Mouse (Mus musculus) megakaryocyte-erythroid progenitor cell, adult 5-6 weeks (primary cell): ENCODE measurements around the gene Ndufs2. TPM values are rescaled to one million over a fixed set of nuclear protein-coding genes. Genes with fewer than 3 reads are reported as not detected.
A peak's percentile ranks its signal among the peaks of the same experiment; 100 is the strongest.

Experiments
- ATAC-seq: replicated peaks from 2 replicates; pipeline ENCODE4 v1.8.0; 2016; ENCODE audit warnings: mild to moderate bottlenecking, inconsistent platforms; ENCODE audit not compliant: severe bottlenecking, poor library complexity, low FRiP score, low TSS enrichment
- total RNA-seq, 2 experiments: library from RNA; stranded (forward) in 1 of 2; stranded (reverse) in 1 of 2; fragments of 200-1000, 215-1000 nt in 1 of 2; fragments of >200 nt in 1 of 2; fragmentation: Nextera tagmentation in 1 of 2; gene quantifications; 2 replicates each; pipeline ENCODE4 v1.2.3; 2014 to 2017

The Ndufs2 gene
- total RNA-seq (2014; fragmentation: Nextera tagmentation) (273 and 313 TPM in 2 replicates), total RNA-seq (2017) (280 and 331 TPM in 2 replicates)

DNA sequence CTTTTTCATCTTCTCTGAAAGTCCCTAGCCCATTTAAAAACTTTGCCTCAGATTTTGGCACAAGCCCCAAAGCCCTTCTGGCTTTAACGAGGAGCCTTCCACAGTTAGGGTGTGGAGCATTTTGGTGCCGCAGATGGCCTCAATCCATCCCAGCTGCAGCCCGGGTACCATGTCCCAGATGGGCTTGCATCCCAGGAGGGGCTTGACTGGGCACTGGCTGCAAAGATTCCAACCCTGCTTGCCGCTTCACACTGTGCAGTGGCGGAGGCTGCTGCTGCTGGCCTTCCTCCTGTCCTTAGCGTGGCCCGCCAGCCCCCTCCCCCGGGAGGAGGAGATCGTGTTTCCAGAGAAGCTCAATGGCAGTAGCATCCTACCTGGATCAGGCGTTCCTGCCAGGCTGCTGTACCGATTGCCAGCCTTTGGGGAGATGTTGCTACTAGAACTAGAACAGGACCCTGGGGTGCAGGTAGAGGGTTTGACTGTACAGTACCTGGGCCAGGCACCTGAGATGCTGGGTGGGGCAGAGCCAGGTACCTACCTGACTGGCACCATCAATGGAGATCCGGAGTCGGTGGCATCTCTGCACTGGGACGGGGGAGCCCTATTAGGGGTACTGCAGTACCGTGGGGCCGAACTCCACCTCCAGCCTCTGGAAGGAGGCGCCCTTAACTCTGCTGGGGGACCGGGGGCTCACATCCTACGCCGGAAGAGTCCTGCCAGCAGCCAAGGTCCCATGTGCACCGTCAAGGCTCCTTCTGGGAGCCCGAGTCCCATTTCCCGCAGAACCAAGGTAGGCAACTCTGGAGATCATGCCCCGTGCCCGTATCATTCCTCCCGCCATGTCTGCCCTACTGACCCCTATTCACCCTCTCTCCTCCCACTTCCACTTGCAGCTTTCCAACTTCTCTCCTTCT lies at the start of gene Ndufs2:
Ndufs2 (minus strand) TSS at position 709 of the 914 bp plus-strand sequence.
- ATAC-seq, result no peak

DNA sequence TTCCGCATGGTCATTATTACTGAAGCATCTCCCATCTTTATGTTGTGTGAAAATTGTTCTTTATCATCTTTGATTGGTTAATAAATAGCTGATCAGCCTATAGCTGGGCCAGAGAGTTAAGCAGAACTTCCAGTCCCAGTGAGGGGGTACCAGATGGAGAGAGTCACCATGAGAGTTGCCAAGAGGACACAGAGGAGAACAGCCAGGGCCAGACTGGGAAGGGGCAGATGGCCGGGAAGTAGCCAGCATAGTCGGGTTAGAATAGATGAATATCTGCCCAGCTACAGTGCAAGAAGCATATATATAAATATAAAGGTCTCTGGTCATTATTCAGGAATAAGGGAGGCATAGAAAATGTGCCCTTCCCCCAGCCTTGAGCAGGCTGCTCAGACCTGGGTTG lies 47.0 kb upstream of the Ndufs2 start:
- no peak for ATAC-seq

DNA sequence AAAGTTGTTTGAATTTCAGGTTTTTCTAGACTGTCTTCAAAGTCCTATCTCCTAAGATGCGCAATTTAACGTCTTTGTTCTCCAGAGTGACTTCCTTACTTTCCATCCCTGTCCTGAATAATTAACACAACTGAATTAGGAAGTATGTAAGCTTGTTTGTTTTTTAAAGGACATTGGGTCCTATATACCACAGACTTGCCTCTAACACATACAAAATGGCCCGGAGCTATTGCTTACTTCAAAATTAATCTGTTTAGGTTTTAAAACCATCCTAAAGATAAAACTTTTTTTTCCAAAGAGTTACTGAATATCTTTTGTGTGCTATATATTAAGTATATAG lies 43.8 kb upstream of the Ndufs2 start:
- ATAC-seq, result peak; percentile 40; the same call in 1 of the 2 replicates

DNA sequence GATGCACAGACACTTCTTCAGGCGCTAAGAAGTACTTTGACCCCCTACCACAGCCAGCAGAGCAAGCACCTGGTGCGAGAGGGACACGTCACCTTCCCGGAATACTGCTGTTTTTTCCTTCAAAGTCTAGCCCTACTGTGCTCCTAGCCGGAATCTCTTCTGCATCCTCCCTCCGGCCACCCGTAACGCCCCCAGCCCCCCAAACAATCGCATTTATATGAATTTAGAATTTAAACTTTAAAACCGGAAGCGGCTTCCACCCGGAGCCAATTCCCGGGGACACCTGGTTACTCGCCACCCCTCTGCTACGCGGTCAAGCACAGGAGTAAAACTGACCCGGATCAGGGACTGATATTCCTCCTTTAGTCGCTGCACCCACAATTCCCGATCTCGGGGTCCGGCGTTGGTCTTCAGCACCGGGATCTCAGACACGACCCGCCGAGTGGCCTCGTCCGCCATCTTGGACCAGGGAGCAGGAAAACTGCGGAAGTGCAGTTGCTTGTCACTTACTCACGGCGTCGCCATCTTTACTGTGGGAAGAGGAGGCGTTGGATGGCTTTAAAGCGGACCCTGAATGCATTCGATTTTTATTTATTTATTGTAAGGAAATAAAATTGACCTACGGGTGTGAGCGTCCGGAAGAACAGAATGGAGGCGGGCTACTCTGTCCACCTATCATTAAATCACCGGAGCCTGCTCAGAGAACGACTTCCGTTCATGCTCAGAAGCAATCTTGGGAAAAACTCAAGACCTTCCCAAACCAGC lies 43.3 kb upstream of the Ndufs2 start, which contains the start of gene Ufc1:
Ufc1 (minus strand) TSS at position 727 of the 765 bp plus-strand sequence.
- ATAC-seq, result peak; percentile 94

DNA sequence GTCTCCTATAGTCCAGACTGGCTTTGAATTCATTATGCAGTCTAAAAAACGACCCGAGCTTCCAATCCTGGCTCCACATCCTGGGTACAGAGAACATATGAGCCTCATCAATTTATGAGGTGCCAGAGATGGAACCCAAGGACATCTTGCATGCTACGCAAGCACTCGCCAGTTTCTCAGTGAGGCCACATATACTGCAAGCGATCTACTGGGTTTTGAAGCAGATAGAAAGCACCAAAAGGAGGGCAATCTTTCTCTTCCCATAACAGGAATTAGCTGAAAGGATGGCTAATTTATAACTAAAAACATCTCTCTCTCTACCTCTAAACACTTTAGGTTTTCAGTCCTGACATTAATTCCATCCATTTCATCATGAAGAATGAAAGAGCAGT lies 42.7 kb upstream of the Ndufs2 start:
- no peak for ATAC-seq

DNA sequence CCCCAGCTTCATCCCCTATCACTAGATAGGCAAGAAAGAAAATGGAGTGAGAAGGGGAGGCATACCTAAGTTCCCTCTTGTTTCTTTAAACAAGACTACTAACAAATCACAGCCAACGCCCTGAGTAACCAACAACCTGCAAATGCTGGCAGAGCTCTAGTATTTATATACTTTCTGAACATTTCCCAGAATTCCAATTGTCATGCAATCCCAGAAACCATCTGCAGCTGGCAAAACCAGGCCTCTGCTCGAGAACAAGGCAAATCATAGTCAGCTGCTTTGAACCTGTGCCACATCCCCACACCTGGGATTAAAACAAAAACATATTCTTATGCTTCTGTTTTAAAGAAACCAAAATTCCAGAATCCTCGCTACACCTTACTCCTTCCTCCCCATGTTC lies 42.2 kb upstream of the Ndufs2 start:
- no peak for ATAC-seq

DNA sequence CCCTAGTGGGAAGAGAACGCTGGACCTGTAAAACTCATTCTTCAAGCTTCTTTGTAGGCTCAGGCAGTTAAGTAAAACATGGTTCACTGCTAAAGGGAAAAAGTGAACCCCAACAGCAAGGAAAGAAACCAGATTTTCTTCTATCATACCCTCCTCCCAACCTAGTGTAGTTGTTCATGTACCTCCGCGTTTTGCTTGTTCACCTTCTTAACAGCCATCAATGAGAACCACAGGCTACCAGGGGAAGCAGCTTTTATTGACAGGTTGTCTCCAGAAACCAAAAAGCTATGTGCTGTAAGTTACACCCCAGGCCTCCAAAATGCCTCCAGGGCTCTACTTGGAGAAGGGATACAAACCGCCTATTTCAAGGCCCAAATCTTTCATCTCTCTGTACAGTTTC lies 37.1 kb upstream of the Ndufs2 start:
- no peak for ATAC-seq

DNA sequence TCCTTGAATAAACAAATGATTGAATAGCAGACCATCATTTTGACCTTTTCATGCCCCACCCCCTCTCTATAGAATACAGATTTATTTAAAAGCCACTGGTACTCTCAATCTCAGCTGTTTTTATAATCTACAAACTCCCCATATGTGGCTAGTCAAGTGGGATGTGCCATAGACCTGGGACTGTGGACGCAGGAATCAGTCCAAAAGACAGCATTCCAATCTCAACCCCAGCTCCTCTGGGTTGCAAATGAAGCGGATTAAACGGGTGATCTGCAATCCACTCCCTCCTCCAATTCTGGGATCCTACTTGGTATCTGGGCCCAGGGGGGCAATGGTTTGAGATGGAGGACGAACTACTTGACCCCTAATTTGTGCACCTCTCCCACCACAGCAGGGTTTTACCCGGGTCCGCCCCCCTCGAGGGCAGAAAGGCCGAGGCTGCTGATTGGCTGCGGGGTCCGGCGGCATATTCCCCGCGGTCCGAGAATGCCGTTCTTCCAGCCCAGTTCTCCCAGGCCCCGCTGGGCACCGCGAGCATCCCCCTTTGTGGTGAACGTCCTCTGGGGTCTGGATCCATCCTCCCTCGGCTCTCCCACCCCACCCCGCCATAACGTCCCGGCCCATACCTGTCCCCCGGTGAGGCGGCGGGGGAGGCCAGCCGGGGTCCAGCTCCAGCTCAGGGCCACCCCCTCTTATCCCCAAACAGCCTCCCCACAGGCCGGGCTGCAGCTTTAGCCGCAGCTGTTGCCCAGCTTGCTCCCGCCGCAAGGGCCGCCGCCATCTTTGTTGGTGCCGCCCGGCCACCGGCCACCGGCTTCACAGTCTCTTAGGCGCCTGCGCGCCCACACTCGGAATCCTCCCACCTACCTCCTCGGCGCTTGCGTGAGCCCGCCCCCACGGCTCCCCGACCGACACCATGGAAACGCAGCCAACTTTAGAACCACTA lies 36.2 kb upstream of the Ndufs2 start, which contains the start of gene Usp21:
Usp21 (minus strand) TSS at position 856 of the 946 bp plus-strand sequence.
- peak; percentile 93 for ATAC-seq

DNA sequence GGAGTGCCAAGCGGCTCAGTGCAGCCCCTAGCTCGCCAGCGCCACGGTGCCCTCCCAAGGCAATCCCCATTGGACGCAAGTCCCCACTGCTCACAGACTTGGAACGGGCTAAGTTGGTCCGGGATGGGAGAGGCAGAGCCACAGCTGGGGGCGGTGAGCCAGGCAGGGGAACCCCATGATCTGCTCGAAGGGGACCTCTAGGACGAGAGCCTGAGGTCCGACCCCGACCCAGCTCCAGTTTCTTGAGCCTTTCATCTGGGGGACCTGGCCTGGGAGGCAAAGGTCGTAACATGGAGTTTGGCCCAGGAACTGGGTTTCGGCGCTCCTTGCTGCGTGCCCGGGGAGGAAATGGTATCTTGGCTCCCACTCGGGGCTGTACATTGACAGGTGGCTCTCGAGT lies 35.3 kb upstream of the Ndufs2 start:
- no peak for ATAC-seq

DNA sequence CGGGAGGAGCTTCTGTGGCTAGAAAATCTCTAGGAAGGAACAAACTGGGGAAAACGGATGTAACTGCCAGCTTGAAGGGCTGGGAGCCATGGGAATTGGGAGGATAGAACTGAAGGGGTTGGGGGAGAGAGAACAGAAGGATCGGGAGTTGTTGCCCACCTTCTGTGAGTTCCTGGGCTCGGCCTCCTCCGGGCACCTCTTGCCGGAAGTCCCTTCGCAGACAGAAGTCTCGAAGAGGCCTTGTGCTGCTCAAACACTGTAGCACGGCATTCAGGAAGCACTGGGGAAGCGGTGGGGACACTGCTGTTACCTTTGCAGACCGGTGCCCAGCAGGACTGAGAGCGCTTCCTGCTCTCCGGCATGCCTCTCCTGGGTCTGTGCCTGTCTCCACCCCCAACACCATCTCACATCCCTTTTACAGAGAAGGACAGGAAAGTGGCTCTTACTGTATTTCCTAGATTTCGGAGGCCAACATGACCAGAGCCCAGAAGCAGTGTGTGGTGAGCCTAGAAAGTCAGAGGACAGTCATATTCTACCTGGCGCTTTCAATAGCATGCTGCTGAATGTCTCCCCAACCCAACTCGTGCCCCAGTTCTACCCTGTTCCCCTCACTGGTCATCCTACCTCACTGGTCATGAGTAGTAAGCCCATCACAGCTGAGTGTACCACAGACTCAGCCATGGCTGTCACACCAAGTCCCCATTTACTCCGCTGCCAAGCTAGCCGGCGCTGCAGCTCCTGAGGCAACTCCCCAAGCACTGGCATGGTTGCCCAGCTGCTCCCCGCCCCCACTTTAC lies 34.1 kb upstream of the Ndufs2 start:
- no peak for ATAC-seq

DNA sequence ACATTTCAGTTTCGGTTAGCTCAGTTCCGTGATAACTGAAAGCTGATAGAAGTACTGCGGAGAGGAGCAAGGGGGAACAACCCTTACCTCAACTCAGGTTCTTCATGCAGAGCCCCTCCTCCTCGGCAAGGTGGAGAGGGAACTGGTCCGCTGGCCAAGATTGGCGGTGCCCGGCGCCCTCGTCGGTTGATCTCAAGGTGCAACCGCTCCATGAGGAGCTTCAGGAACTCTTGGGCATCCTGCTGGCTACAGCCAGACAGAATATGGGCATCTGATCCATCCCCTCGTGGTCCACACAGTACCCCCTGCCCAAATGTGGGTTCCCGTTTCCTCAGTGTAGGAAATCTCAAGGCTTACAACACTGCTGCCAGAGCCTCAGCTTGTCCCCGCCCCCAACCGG lies 33.3 kb upstream of the Ndufs2 start:
- ATAC-seq, result no peak

DNA sequence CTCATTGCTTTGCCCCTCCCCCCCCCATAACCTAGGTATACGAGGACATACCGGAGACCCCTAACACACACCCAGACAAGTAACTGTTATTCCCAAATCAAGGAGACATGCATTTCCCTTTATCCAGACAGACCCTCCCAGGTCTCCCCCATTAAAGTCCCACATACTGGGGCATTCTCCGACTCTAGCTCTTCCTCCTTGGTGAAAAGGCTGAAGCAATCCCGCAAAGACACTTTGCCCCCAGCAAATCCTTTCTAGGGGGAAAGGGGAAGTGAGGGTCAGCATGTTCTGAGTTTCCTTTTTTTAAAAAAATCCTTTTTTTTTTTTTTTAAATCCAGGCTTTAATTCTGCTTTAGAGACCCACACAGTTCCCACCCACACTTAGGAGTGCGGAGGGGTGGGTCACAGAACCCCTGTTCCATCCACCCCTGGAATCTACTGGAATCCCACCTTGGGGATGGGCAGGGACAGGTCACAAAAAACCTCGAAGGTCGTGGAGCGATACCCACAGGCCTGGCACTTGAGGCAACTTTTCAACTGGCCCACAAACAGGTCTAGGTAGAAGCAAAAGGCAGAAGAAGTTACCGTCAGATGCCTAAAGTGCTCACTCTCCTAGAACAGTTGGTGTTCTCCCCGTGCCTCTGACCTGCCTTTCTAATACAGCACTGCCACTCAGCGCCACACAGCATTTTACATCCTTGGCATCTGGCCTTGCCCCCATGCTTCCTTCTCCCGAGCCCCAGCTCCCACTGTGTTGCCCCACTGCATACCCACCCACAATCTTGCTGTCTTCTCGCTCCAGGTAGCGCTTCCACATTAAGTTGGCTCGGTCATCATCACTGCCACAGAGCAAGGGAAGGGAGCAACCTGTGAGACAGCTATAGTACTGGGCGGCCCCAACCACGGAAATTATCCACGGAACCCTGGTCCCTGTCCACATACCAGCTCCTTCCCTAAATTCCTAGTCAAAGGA lies 32.3 kb upstream of the Ndufs2 start:
- no peak for ATAC-seq

DNA sequence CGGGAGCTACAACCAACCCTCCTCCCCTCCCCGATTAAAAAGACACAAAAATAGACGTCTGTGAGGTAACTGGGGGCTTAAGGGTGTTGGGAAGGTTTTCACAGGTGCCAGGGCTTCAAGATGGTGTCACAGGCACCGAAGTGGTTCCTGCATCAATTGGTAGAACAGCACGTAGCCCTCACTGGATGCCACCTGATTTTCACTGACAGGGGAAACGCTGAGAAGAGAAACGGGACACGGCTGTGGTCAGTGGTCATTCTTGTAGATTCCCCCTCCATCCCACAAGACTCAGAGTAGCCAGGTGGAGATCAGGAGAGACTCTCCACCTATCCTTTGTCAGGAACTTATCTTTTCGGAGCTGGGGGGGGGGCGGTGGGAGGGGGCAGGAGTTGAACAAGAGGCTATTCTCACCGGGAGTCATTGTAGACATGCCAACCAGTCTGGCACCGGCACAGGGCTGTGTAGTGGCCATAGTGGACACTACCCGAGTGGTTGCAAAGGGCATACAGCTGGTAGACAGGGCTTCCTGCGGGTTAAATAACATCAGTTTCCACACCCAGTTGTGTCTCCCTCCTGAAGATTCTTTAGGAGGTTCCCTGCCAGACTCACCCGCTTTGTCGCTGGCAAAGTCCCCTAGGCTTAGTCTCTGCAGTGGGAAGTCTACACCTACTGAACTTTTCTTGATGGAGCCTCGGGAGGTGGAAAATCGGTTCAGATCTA lies 31.1 kb upstream of the Ndufs2 start:
- ATAC-seq, result no peak

DNA sequence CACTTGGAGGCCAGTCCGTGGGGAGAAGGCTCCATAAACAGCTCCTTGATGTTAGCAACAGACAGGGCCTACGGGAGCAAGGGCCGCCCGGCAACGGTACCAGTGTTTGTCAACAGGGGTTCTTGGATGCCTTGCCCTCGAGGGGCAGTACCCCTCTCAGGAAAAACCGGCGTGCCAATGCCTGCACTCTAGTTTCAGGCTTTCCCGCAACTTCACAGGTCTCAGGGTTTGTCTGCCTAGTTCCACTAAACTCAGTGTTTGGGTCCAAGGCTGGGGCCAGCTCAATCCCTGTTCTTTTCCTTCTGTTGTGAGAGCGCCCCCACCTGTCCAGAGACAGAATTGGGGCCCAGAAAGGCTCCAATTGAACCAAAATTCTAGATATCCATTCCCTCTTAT lies 30.3 kb upstream of the Ndufs2 start:
- peak; percentile 52 for ATAC-seq

DNA sequence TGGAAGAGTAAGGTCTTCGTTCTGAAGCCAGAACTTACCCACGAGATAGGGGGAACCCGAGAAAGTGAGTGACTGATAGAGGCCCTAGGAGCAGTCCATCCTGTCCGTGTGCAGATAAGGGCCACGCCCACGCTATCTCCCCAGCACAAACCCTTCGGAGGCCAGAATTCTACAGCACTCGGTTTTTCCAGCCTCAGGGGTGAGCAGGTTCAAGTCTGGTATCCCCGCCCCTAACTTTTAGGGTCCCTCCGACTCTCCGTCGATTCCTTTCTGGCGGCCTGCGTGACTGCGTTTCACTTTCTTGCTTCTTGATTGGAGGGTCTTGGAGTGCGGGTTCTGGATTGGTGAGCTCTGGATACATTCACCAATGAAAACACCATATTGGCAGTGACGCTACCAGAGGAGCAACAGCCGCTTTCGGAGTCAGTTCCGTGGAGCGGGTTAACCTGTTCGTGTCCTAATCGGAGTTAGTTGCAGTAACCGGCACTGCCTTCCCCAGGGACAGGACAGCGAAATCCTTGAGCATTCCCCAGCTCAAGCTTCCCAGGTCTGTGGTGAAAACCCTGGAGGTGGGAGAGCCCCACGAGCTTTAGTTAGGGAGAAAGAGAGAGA lies 29.8 kb upstream of the Ndufs2 start, which contains the start of gene Ppox:
Ppox (minus strand) TSS at position 271 of the 612 bp plus-strand sequence.
- ATAC-seq, result peak; percentile 87

DNA sequence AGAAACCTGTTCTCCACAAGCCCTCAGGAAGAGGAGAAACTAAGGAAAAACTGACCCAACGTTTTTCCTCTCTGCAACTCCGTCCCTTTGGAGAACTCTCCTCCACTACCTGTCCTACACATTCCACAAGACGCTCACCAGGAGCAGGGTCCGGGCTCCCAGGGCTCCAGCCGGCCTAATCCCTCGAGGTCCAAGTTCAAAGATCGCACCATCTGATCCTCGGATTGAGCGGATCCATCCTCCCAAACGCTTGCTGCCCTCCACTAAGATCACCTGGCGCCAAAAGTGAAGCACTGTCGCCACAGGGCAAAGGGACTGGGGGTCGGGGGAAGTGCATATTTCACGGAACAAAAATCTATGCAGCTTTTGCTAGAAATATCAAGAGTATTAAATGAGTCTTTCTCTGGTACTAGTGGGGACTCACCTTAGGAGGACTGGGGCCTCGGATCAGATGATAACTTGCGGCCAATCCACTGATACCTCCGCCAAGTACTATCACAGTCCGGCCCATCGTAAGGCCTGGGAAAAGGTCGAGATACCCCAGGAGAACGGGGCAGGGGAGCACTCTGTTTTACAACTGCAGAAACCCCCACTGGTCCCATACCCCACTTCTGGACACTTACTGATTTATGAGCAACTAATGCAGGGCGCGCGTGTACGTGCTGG lies 29.2 kb upstream of the Ndufs2 start:
- ATAC-seq, result peak; percentile 25; the same call in 1 of the 2 replicates
